Mouse (Mus musculus): ENCODE measurements around the gene Lypd5.

Lypd5 gene

DNA sequence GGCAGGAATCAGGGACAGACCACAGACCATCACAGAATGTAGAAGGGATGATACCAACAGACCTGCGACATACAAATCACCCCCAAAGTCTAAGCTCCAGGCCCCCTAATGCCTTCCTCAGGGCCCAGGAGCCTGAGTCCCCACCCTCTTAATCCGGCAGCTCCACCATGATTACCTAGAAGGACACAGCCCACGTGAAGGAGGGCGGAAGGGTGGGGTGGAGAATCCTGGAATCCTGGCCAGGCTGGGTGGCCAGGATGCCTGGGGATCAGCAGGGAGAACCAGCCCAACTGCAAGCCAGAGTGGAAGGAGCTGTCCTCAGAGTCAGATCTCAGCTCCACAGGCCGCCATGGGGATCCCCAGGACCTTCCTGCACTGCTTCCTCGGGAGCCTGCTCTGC lies at the start of gene Lypd5:
Gene Lypd5 (plus strand): TSS at position 301 of the 400 bp plus-strand sequence.
- no peak for DNase-seq (ENCODE audit: low spot score)

DNA sequence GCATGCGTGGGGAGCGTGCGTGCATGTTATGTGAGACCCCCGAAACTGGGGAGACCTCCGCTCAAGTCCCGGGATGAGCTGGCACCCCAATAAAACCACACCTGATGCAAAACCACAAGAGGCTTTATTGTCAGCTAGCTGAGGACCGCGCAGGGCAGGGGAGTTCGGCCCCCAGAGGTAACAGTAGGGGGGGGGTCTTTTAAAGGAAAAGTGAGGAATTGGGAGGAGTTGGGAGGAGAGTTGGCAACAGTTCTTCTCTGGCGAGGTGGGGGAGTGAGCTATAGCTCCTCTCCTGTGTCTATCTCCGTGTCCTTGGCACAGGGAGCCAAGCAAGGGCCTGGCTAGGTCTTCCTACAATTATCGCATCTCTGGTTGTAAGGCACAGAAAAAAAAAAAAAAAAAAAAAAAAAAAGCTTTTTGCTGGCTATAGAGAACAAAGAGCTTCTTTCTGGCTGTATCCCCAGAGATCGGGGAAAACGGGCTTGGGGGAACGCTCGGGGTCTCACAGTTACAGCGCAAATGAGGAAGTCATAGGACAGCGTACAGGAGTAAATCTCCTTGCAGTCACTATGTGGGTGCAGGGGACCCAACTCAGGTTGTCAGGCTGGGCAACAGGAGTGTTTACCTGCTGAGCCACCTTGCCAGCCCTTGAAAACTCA lies 49.0 kb upstream of the Lypd5 start:
- peak; percentile 36 for DNase-seq (ENCODE audit: low spot score)

- DNase-seq (ENCODE audit: low spot score): peak; percentile 89
Measured at GRCm38 (mm10) chr7:24300771-24301282, 48.2 kb upstream of the Lypd5 start, which contains the start of gene Zfp61. TSS of gene Zfp61 (minus strand) at chr7:24301232.

GRCm38 (mm10) chr7:24315726-24316566 lies 33.0 kb upstream of the Lypd5 start:
- DNase-seq (ENCODE audit: low spot score): no peak

DNA sequence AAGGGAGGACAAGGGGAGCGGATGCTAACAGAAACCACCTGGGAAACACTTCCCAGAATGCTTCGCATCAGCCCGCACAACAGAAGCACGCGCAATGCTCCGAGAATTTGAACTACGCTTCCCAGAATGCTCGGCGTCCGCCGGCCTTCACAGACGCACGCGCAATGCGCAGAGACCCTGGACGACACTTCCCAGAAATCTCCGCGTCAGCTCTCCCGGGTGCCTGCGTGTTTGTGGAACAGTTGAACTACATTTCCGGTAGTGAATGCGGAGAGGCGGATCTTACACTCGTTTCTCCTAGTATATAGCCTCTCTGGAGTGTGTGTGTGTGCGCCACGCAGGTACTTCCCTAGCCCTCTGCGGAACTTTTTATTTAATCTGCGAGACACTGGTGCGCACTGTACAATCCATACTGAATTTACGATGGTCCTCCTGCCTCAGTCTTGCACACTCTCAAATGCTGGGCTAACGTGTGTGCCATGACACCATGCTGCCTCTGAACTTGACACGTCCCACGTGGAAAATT lies 32.4 kb upstream of the Lypd5 start, which contains the start of gene Zfp94:
Gene Zfp94 (minus strand): TSS at position 100 of the 526 bp plus-strand sequence.
- peak; percentile 98 for DNase-seq (ENCODE audit: low spot score)

DNA sequence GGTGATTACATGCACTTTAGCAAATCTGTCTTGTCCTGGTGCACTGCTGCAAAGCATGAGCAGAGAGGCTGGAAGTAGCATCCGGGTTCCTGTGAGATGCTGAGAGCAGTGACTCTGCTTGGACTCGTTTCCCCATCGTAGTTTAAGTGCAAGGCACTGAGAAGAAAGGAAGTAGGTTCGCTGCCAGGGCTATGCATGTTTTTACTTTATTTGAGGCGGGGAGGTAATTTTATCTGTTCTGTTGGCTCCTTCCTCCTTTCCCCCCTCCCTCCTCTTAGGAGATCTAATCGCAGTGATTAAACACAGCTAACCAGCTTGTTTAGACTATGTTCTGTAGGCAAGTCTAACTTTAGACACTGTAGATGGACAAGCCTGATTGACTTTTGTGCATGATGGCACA lies 30.1 kb upstream of the Lypd5 start:
- no peak for DNase-seq (ENCODE audit: low spot score)

DNA sequence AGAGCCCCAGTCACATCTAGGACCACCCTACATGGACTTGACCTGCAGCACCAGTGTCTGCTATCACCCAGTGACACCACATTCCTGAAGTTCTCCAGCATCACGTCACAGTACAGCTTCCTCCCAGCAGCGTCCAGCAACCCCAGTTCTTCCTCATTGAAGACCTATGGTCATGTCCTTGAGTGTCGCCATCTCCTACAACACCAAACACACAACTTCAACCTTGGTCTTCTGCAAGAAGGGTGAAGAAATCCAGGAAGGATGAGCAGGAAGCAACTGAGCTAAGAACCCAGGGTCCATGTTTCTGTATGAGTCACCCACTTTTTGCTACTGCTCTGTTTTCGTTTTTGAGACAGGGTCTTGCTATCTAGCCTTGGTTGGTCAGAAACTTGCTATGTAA lies 26.4 kb upstream of the Lypd5 start:
- no peak for DNase-seq (ENCODE audit: low spot score)

DNA sequence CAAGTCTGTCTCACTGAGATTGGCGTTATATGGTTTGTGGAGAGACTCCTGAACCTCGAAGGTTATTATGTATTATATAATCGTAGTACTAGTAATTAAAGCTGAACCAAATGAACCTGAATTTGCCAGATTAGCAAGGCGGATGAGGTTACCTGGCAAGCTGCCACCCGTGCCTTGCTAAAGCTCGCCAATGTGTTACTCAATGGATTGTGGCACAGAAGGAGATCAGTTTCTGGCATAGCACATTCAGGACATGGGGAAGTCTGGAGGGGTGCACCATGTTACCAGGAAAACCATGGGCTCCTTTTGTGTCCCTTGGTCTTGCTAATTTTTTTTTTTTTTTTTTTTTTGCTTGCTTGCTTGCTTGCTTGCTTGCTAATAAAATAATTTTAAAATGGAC lies 23.8 kb upstream of the Lypd5 start:
- DNase-seq (ENCODE audit: low spot score): no peak

- DNase-seq (ENCODE audit: low spot score): peak; percentile 69
Measured at GRCm38 (mm10) chr7:24325675-24326128, 23.3 kb upstream of the Lypd5 start.

DNA sequence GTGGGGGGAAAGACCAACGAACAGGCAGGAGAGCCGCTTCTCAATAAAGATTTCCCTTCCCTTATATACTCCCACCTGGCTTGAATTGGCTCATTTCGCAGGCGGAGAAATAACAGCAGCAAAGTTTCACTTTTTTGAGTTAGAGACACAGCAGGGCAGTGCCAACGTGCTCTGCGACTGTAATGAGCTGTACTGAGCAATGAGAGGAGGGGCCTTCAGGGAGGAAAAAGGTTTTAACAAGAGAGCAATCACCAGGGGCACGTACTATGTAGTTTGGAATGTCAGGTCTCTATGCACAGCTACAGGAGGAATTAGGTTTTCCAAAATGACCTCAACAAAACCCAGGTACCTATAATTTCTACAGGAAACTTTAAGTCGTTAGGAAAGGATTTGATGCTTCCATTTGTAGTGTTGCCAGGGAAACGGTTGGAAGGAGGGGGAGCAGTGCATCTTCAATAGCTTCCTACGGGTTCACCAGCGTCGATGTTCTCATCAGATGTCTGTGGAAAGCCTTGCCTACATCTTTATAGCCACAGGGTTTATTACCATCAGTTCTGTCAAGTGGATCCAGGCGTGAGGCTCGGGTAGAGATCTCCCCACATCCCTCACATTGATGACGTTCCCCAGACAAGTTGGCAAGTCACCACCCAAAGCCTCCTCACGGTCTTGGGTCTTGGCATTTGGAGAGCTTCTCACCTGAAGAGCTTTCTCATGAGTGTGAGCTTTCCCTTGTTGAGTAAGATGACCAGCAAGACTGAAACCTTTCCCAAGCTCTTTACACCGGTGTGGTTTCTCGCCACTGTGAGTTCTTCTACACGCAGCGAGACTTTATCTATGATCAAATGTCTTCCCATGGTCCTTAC lies 22.5 kb upstream of the Lypd5 start:
- DNase-seq (ENCODE audit: low spot score): no peak

- DNase-seq (ENCODE audit: low spot score): no peak
Measured at GRCm38 (mm10) chr7:24327281-24327975, 21.6 kb upstream of the Lypd5 start.

GRCm38 (mm10) chr7:24333304-24333986 lies 15.6 kb upstream of the Lypd5 start, which contains the start of gene Tescl:
TSS of gene Tescl (minus strand) at chr7:24333936.
- no peak for DNase-seq (ENCODE audit: low spot score)

DNA sequence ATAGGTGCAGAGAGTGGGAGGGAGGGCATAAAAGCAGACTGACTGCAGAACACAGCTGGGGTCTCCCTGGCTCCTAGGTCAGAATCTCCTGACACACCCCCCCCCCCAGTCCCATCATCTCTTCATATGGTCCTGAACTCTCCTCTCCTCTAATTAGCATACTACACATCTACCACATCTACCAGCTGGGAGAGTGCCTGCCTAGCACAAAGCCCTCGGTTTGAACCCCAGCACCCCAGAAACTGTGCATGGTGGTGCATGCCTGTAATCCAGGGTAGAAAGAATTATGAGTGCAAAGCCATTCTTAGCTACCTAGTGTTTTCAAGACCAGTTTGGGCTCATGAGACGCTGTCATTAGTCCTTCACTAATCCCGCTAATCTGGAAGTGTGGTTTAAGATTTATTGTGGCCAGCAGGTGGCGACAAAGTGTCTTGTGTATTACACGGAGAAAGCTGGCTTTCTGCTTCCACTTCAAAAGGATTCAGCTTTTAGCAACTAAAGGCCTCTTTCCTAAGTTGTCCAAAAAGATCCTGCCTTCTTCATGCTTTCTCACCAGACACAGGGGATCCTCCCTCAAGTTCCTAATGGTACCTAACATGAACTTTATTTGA lies 13.2 kb upstream of the Lypd5 start:
- DNase-seq (ENCODE audit: low spot score): peak; percentile 87

DNA sequence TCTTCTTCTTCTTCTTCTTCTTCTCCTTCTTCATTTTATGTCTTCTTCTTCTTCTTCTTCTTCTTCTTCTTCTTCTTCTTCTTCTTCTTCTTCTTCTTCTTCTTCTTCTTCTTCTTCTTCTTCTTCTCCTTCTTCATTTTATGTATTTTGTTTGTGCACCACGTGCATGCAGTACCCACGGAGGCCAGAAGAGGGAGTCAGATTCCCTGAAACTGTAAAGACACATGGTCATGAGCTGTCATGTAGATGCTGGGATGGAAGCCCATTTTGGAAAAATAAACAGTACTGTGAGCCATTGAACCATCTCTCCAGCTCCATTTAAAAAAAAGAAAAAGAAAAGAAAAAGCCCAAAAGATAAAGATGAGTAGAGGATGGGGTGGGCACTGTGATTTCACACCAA lies 10.8 kb upstream of the Lypd5 start:
- DNase-seq (ENCODE audit: low spot score): no peak

- DNase-seq (ENCODE audit: low spot score): no peak
Measured at GRCm38 (mm10) chr7:24343701-24344272, 5.2 kb upstream of the Lypd5 start.

GRCm38 (mm10) chr7:24346444-24346843 lies 2.6 kb upstream of the Lypd5 start:
- no peak for DNase-seq (ENCODE audit: low spot score)

DNA sequence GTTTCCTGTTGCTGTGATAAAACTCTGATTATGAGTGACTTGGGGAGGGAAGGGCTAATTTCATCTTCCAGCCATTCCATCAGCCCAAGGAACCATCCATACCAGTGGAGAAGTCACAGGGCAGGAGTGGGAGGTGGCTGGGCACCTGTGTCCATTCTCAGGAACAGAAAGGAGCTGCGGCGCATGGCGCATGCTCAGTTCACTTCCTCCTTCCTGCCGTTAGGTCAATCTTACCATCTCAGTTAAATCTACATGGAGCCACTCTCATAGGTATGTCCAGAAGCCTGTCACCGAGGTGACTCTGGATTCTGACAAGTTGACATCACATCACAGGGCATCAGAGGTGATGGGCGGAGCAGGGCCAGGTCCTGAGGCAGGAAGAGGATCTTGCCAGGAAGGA lies 6.7 kb downstream of the Lypd5 start:
- no peak for DNase-seq (ENCODE audit: low spot score)

- DNase-seq (ENCODE audit: low spot score): no peak
Measured at GRCm38 (mm10) chr7:24356081-24356480, 7.1 kb downstream of the Lypd5 start.

DNA sequence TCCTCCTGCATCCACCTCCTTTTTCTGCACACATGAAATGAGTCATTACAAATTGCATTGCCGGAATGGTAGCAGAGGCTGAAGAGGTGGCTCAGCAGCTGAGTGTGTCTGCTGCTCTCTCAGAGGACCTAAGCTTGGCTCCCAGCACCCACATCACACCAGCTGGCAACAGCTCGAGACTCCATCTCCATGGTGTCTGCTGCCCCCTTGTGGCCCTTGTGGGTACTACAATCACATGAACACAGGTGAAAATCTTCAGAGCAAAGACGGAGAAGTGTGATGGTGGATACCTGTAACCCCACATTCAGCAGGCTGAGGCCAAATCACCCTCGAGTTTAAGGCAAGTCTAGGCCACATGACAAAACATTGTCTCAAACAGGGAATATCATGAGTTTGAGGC lies 8.9 kb downstream of the Lypd5 start:
- DNase-seq (ENCODE audit: low spot score): no peak

- peak; percentile 70 for DNase-seq (ENCODE audit: low spot score)
Measured at GRCm38 (mm10) chr7:24359269-24359668, 10.3 kb downstream of the Lypd5 start.
